Mouse (Mus musculus) heart, postnatal 0 days (tissue): ENCODE results near the gene Ttc25.

Source experiments
- CTCF ChIP-seq: IDR thresholded peaks from 2 replicates; pipeline ENCODE4 v1.5.1; 2016; ENCODE audit warnings: antibody characterized with exemption, control low read depth, low read depth
- EP300 ChIP-seq: IDR thresholded peaks from 2 replicates; pipeline ENCODE4 v1.6.1; 2016; ENCODE audit warnings: antibody characterized with exemption, low read depth

DNA sequence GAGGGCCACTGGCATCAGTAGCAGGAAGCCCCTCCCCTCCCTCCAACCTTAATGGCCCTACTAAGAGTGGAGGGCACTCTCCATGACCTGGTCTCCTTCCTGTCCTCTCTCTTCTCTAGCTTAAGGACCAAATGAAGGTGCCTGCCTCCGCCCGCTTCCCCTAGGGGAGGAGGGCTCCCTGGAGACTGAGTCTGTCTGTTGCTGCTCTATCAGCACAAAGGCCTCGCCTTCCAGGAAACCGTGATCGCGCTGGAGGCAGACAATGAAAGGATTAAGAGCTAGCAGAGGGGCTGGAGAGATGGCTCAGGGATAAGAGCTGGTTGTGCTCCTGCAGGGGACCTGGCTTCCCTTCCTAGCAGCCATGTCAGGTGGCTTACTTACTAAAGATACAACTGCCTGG lies 44.1 kb upstream of the Ttc25 start:
- TF ChIP-seq EP300 (no peak), CTCF (no peak)
